Mouse (Mus musculus): ENCODE data around the gene Pcdh17. TPM values are rescaled to one million over a fixed set of nuclear protein-coding genes. Genes with fewer than 3 reads are reported as not detected.

Pcdh17 gene
- polyA plus RNA-seq, 1 experiment from 2014 or later, result 2.8 TPM

- Histone ChIP-seq H3K36me3 (ENCODE audit: control insufficient read depth, insufficient read depth) (no peaks in the 10 kb centered on the region), H3K4me2 (replicated peaks; ENCODE audit: low read depth) (no peak overlapping the region), H3K27ac (ENCODE audit: low read depth, low read length) (no peak overlapping the region), H3K4me3 (ENCODE audit: low read depth, low read length) (no peak overlapping the region), H3K9ac (ENCODE audit: low read depth, low read length) (no peak overlapping the region), H3K9me3 (ENCODE audit: control insufficient read depth) (no peaks in the 10 kb centered on the region), H3K4me1 (replicated peaks; ENCODE audit: control insufficient read depth, insufficient read depth, low read length) (no peaks in the 10 kb centered on the region), H3K27me3 (replicated peaks; ENCODE audit: control insufficient read depth, insufficient read depth, low read length) (no peaks in the 10 kb centered on the region)
- no peak for TF ChIP-seq CTCF (IDR thresholded peaks at IDR 0.05; ENCODE audit: low read depth)
- ATAC-seq, result no peak
These were observed 91.9 kb downstream of the Pcdh17 start for GRCm38 (mm10) chr14:84535264-84535663.

- Histone ChIP-seq H3K4me3 (ENCODE audit: low read depth, low read length) (no peak overlapping the region), H3K9ac (ENCODE audit: low read depth, low read length) (no peak overlapping the region), H3K27me3 (replicated peaks; ENCODE audit: control insufficient read depth, insufficient read depth, low read length) (no peaks in the 10 kb centered on the region), H3K27ac (ENCODE audit: low read depth, low read length) (no peak overlapping the region), H3K9me3 (ENCODE audit: control insufficient read depth) (no peaks in the 10 kb centered on the region), H3K36me3 (ENCODE audit: control insufficient read depth, insufficient read depth) (no peaks in the 10 kb centered on the region), H3K4me1 (replicated peaks; ENCODE audit: control insufficient read depth, insufficient read depth, low read length) (no peaks in the 10 kb centered on the region), H3K4me2 (replicated peaks; ENCODE audit: low read depth) (no peak overlapping the region)
- 84% methylated on average over 3 of the region's 3 CpGs for WGBS
- TF ChIP-seq CTCF (IDR thresholded peaks at IDR 0.05; ENCODE audit: low read depth), result no peak
- no peak for ATAC-seq
These were observed 98.5 kb downstream of the Pcdh17 start for GRCm38 (mm10) chr14:84541838-84542237.

GRCm38 (mm10) chr14:84545968-84546367 is 102.6 kb downstream of the Pcdh17 start:
- no peaks in the 10 kb centered on the region for H3K4me1 ChIP-seq (replicated peaks; ENCODE audit: control insufficient read depth, insufficient read depth, low read length)
- H3K9ac ChIP-seq (ENCODE audit: low read depth, low read length), result no peak overlapping the region
- H3K4me3 ChIP-seq (ENCODE audit: low read depth, low read length), result no peak overlapping the region
- WGBS, result 64% methylated on average over 2 of the region's 2 CpGs
- H3K27ac ChIP-seq (ENCODE audit: low read depth, low read length), result no peak overlapping the region
- TF ChIP-seq CTCF (IDR thresholded peaks at IDR 0.05; ENCODE audit: low read depth), result no peak
- no peaks in the 10 kb centered on the region for H3K27me3 ChIP-seq (replicated peaks; ENCODE audit: control insufficient read depth, insufficient read depth, low read length)
- H3K4me2 ChIP-seq (replicated peaks; ENCODE audit: low read depth), result no peak overlapping the region
- ATAC-seq, result no peak
- no peaks in the 10 kb centered on the region for H3K36me3 ChIP-seq (ENCODE audit: control insufficient read depth, insufficient read depth)
- H3K9me3 ChIP-seq (ENCODE audit: control insufficient read depth), result no peaks in the 10 kb centered on the region

- H3K36me3 ChIP-seq (ENCODE audit: control insufficient read depth, insufficient read depth), result no peaks in the 10 kb centered on the region
- H3K27me3 ChIP-seq (replicated peaks; ENCODE audit: control insufficient read depth, insufficient read depth, low read length), result no peaks in the 10 kb centered on the region
- no peak overlapping the region for H3K27ac ChIP-seq (ENCODE audit: low read depth, low read length)
- TF ChIP-seq CTCF (IDR thresholded peaks at IDR 0.05; ENCODE audit: low read depth), result no peak
- WGBS, result 85% methylated on average over 10 of the region's 10 CpGs
- no peaks in the 10 kb centered on the region for H3K4me1 ChIP-seq (replicated peaks; ENCODE audit: control insufficient read depth, insufficient read depth, low read length)
- H3K4me3 ChIP-seq (ENCODE audit: low read depth, low read length), result no peak overlapping the region
- H3K9ac ChIP-seq (ENCODE audit: low read depth, low read length), result no peak overlapping the region
- no peaks in the 10 kb centered on the region for H3K9me3 ChIP-seq (ENCODE audit: control insufficient read depth)
- H3K4me2 ChIP-seq (replicated peaks; ENCODE audit: low read depth), result no peak overlapping the region
- no peak for ATAC-seq
These were observed 104.3 kb downstream of the Pcdh17 start for GRCm38 (mm10) chr14:84547513-84548194.

- no peaks in the 10 kb centered on the region for H3K9me3 ChIP-seq (ENCODE audit: control insufficient read depth)
- no peak overlapping the region for H3K4me3 ChIP-seq (ENCODE audit: low read depth, low read length)
- no peaks in the 10 kb centered on the region for H3K36me3 ChIP-seq (ENCODE audit: control insufficient read depth, insufficient read depth)
- ATAC-seq, result no peak
- TF ChIP-seq CTCF (IDR thresholded peaks at IDR 0.05; ENCODE audit: low read depth), result no peak
- no peak overlapping the region for H3K4me2 ChIP-seq (replicated peaks; ENCODE audit: low read depth)
- H3K9ac ChIP-seq (ENCODE audit: low read depth, low read length), result no peak overlapping the region
- H3K27me3 ChIP-seq (replicated peaks; ENCODE audit: control insufficient read depth, insufficient read depth, low read length), result no peaks in the 10 kb centered on the region
- H3K4me1 ChIP-seq (replicated peaks; ENCODE audit: control insufficient read depth, insufficient read depth, low read length), result no peaks in the 10 kb centered on the region
- WGBS, result 79% methylated on average over 5 of the region's 5 CpGs
- H3K27ac ChIP-seq (ENCODE audit: low read depth, low read length), result no peak overlapping the region
These were observed 108.2 kb downstream of the Pcdh17 start for GRCm38 (mm10) chr14:84551546-84551945.

GRCm38 (mm10) chr14:84571071-84571470 is 127.7 kb downstream of the Pcdh17 start:
- Histone ChIP-seq H3K27me3 (replicated peaks; ENCODE audit: control insufficient read depth, insufficient read depth, low read length) (no peaks in the 10 kb centered on the region), H3K9ac (ENCODE audit: low read depth, low read length) (no peak overlapping the region), H3K27ac (ENCODE audit: low read depth, low read length) (no peak overlapping the region), H3K9me3 (ENCODE audit: control insufficient read depth) (no peaks in the 10 kb centered on the region), H3K36me3 (ENCODE audit: control insufficient read depth, insufficient read depth) (no peaks in the 10 kb centered on the region), H3K4me3 (ENCODE audit: low read depth, low read length) (no peak overlapping the region), H3K4me1 (replicated peaks; ENCODE audit: control insufficient read depth, insufficient read depth, low read length) (no peaks in the 10 kb centered on the region), H3K4me2 (replicated peaks; ENCODE audit: low read depth) (no peak overlapping the region)
- no peak for TF ChIP-seq CTCF (IDR thresholded peaks at IDR 0.05; ENCODE audit: low read depth)
- no peak for ATAC-seq

All from intestine, postnatal 0 days (tissue).